Mouse (Mus musculus) limb, embryonic 10.5 days (tissue): ENCODE data around the gene Xrcc4. TPM values are rescaled to one million over a fixed set of nuclear protein-coding genes. Genes with fewer than 3 reads are reported as not detected.

Source experiments
- DNase-seq: peaks from one replicate; pipeline ENCODE4 v3.0.0-alpha.2; 2017; ENCODE audit warnings: low spot score
- H3K27ac ChIP-seq: fragments of 300-500 bp; sonication (generic); 2 replicates; pipeline ENCODE4 v1.5.1; 2016; ENCODE audit warnings: mild to moderate bottlenecking
- H3K27me3 ChIP-seq: fragments of 300-500 bp; sonication (generic); 2 replicates; pipeline ENCODE4 v1.6.1; 2016; ENCODE audit warnings: low read depth, mild to moderate bottlenecking; ENCODE audit not compliant: poor library complexity, severe bottlenecking
- H3K36me3 ChIP-seq: fragments of 300-500 bp; sonication (generic); 2 replicates; pipeline ENCODE4 v1.6.1; 2016; ENCODE audit warnings: mild to moderate bottlenecking, moderate library complexity
- H3K4me1 ChIP-seq: fragments of 300-500 bp; sonication (generic); 2 replicates; pipeline ENCODE4 v1.6.1; 2016
- H3K4me3 ChIP-seq: fragments of 300-500 bp; sonication (generic); 2 replicates; pipeline ENCODE4 v1.5.1; 2016; ENCODE audit warnings: mild to moderate bottlenecking, moderate library complexity
- H3K9me3 ChIP-seq: fragments of 300-500 bp; sonication (generic); replicated peaks from 2 replicates; pipeline ENCODE4 v1.6.1; 2016; ENCODE audit warnings: mild to moderate bottlenecking
- WGBS: fragments of 180-500 bp; shearing (Covaris S2); methylation state at CpG from one replicate; pipeline ENCODE4 v1.1.7; 2016; 5-methylcytosine and 5-hydroxymethylcytosine counted together
- polyA plus RNA-seq: library from polyadenylated mRNA; unstranded; fragments of >200 nt; fragmentation: Nextera tagmentation; extraction: Ambion mirVana; gene quantifications from 2 replicates; pipeline ENCODE4 v1.2.1, GENCODE M21; 2016

The Xrcc4 gene
- polyA plus RNA-seq, 1 experiment from 2014 or later, result 8.1 TPM

DNA sequence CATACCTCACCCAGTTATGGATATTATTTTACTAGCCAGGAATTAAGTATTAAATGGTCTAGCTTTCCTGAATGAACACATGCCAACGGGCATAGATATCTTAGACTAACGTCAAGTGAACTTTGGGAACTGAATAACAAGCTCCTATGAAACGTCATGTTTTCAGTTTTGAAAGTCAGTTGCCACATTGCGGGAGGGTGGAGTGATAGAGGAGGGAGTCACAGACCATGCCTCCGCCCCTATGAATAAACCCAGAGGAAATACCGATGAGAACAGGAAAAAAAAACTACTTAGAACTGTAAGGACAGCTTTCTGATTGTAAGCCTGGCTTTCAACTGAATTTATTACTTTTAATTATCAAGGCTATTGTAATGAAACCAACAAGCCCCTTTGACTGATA, 175.5 kb downstream of the Xrcc4 start:
- no peak for DNase-seq
- Histone ChIP-seq H3K4me1 (peaks cover 5% of the 10 kb centered on the region; the same call in 1 of the 2 replicates), H3K36me3 (no peaks in the 10 kb centered on the region), H3K27ac (no peak overlapping the region), H3K4me3 (no peak overlapping the region), H3K27me3 (no peaks in the 10 kb centered on the region), H3K9me3 (no peaks in the 10 kb centered on the region)
- WGBS, result 86% methylated on average over 6 of the region's 6 CpGs

DNA sequence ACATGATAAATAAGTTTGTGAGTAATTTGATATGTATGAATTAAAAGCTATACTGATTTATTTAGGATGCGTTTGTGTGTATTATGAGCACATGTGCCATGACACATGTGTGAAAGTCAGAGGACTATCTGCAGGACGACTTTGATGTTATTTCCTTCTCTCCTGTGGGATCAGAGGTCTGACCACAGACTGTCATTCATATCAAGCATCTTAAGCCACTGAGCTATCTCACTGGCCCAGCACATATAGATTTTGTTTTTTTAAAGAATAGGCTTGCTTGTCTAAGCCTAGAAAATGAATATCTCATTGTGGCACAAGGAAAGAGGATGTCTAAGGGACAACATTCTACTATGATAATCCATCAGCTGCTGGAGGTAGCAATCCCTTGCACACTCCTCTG, 183.3 kb downstream of the Xrcc4 start:
- H3K9me3 ChIP-seq, result no peaks in the 10 kb centered on the region
- WGBS, result 81% methylated on average over 2 of the region's 2 CpGs
- no peaks in the 10 kb centered on the region for H3K27me3 ChIP-seq
- DNase-seq, result no peak
- H3K36me3 ChIP-seq, result no peaks in the 10 kb centered on the region
- no peak overlapping the region for H3K27ac ChIP-seq
- H3K4me1 ChIP-seq, result no peaks in the 10 kb centered on the region
- no peak overlapping the region for H3K4me3 ChIP-seq

DNA sequence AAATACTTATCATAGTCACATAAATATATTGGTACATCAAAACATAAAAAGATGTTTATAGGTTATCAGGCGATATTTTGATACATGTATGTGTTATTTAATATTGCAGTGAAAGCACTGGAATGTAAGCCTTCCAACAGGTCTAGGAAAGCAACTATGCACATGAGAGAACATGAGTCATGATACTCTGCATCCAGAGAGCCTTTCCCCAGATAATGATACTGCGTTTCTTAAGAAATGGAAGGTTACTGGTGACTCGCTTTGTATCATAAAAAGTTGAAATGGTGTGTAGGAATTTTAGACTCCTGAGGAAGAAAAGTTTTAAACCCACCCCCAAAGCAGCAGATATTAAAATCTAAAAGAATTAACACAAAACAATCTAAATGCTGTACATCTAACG, 190.3 kb downstream of the Xrcc4 start:
- Histone ChIP-seq H3K4me3 (no peak overlapping the region), H3K36me3 (no peaks in the 10 kb centered on the region), H3K27me3 (no peaks in the 10 kb centered on the region), H3K4me1 (no peaks in the 10 kb centered on the region), H3K9me3 (no peaks in the 10 kb centered on the region), H3K27ac (no peak overlapping the region)
- WGBS, result 90% methylated on average over 4 of the region's 4 CpGs
- no peak for DNase-seq

DNA sequence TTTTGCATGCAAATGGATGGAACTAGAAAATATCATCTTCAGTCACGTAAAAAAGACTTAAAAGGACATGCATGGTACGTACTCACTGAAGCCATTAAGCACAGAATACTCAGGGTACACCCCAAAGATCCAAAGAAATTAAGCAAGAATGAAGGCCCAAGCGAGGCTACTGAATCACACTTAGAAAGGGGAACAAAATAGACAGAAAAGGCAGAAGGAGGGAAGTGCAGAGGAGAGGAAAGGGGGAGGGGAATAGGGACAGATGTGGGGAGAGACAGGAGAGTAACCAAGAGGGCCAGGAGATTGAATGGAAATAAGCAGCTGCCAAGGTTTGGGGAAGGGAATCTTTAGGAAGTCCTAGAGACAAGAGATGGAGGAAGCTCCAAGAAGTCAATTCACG, 197.3 kb downstream of the Xrcc4 start:
- Histone ChIP-seq H3K9me3 (no peaks in the 10 kb centered on the region), H3K27ac (no peak overlapping the region), H3K36me3 (no peaks in the 10 kb centered on the region), H3K4me3 (no peak overlapping the region), H3K27me3 (no peaks in the 10 kb centered on the region), H3K4me1 (no peaks in the 10 kb centered on the region)
- no peak for DNase-seq
- 91% methylated on average over 4 of the region's 4 CpGs for WGBS

DNA sequence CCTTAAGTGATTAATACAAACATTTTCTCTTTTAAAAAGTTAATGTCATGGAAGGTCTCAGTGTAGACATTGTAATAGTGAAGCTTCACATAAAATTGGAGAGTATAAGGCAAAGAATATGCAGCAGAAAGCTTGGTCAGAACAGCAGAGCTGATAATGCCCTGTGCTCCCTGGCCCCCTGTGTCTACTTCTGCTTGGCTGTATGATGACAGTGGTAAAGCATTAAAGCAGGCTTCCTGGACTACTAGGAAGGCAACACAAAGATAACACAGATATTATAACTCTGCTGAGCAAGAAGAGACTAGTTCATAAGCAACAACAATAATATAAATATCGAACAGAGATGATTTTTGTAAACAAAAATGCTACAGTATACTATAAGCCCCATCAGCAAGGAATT, 199.2 kb downstream of the Xrcc4 start:
- no peaks in the 10 kb centered on the region for H3K4me1 ChIP-seq
- H3K27me3 ChIP-seq, result no peaks in the 10 kb centered on the region
- no peaks in the 10 kb centered on the region for H3K36me3 ChIP-seq
- 94% methylated on average over 1 of the region's 1 CpGs for WGBS
- no peak overlapping the region for H3K27ac ChIP-seq
- no peaks in the 10 kb centered on the region for H3K9me3 ChIP-seq
- no peak overlapping the region for H3K4me3 ChIP-seq
- DNase-seq, result no peak

DNA sequence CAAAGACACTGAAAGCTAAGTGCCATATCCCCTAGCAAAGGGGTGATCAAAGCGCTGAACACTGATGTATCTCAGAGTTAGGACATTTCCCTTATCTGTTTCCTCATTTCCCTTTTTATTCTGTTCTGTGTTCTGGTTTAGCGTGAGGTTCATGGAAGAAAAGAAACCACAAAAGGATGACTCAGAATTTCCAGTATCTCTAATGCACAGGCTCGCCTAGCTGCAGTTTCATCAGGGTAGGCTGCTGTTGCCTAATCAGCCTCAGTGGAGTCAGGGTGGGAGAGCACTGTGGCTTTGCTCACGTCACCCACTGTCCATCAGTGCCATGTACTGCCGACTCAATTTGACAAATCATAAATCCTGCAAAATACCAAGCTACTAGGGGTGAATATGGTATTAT, 200.3 kb downstream of the Xrcc4 start:
- no peaks in the 10 kb centered on the region for H3K36me3 ChIP-seq
- no peak overlapping the region for H3K4me3 ChIP-seq
- WGBS, result 74% methylated on average over 5 of the region's 5 CpGs
- no peaks in the 10 kb centered on the region for H3K27me3 ChIP-seq
- no peaks in the 10 kb centered on the region for H3K9me3 ChIP-seq
- H3K4me1 ChIP-seq, result no peaks in the 10 kb centered on the region
- no peak for DNase-seq
- no peak overlapping the region for H3K27ac ChIP-seq

DNA sequence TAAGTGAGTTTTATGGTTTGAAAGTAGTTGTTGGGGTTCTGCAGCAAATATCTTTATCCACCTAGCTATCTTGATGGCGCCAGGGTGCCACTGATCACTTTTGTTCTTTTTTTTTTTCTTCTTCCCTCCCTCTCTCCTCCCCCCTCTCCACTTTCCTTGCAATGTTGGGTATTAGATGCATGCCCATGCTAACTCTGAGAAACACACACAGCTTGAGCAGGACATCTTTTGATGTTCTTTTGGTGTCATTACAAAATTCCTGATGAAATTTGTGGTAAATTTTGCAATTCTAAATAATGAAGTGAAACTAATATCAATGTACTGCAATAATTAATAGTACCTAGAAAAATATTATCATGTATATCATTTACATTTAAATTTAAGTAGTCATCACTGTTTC, 205.9 kb downstream of the Xrcc4 start:
- DNase-seq, result no peak
- H3K9me3 ChIP-seq, result no peaks in the 10 kb centered on the region
- no peaks in the 10 kb centered on the region for H3K36me3 ChIP-seq
- no peak overlapping the region for H3K27ac ChIP-seq
- H3K4me3 ChIP-seq, result no peak overlapping the region
- WGBS, result 93% methylated on average over 1 of the region's 1 CpGs
- H3K4me1 ChIP-seq, result peaks cover 11% of the 10 kb centered on the region; the same call in 1 of the 2 replicates
- H3K27me3 ChIP-seq, result no peaks in the 10 kb centered on the region

DNA sequence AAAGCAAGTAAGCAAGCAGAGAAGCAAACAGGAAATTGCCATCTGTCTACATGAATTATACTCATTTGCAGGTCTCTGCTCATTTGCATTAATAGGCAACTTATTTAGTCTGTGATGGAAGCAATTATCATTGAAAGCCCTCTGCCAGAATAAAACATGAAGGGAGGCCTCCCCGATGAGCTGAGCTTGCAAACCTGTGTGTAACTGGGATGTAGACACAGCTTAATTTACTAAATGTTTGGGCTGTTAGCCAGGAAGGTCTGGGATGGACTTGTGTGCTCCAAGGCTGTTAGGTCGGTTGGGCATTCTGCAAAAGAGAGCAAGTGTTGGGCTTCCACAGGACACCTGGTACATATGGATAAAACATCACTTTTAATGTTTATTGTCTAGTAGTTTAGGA, 208.1 kb downstream of the Xrcc4 start:
- no peak overlapping the region for H3K4me3 ChIP-seq
- no peaks in the 10 kb centered on the region for H3K27me3 ChIP-seq
- no peaks in the 10 kb centered on the region for H3K36me3 ChIP-seq
- 59% methylated on average over 2 of the region's 2 CpGs for WGBS
- H3K27ac ChIP-seq, result no peak overlapping the region
- no peaks in the 10 kb centered on the region for H3K9me3 ChIP-seq
- no peak for DNase-seq
- peaks cover 15% of the 10 kb centered on the region; the same call in 1 of the 2 replicates for H3K4me1 ChIP-seq

DNA sequence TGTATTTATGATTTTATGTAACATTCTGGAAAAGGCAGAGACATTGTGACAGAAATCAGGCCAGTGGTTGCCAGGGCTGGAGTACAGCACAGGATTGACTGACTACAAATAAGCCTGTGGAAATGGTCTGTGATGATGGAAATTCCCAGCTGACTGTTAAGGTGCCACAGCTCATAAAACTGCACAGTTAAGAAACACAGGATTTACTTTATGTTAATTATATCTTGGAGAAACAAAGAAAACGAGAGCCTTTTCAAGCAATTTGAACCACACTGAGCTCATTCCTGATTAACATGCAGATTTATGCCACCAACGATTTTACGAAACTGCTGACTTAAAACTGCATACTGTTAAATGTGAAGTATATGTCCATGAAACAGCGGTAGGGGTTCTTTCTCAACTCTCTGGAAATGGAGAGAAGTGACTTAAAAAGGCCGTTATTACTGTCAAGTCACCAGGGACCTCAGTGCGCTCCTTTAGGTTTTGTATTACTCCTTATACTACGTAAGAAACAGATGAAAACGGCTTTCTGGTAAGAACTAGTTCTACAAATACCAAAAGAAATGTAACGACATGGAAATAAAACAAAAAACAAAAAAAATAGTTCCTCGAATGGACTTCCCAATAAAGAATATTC, 210.5 kb downstream of the Xrcc4 start:
- no peaks in the 10 kb centered on the region for H3K36me3 ChIP-seq
- no peaks in the 10 kb centered on the region for H3K27me3 ChIP-seq
- H3K4me1 ChIP-seq, result peaks cover 15% of the 10 kb centered on the region; the same call in 1 of the 2 replicates
- H3K27ac ChIP-seq, result no peak overlapping the region
- H3K9me3 ChIP-seq, result no peaks in the 10 kb centered on the region
- H3K4me3 ChIP-seq, result no peak overlapping the region
- DNase-seq, result no peak
- 87% methylated on average over 10 of the region's 10 CpGs for WGBS

DNA sequence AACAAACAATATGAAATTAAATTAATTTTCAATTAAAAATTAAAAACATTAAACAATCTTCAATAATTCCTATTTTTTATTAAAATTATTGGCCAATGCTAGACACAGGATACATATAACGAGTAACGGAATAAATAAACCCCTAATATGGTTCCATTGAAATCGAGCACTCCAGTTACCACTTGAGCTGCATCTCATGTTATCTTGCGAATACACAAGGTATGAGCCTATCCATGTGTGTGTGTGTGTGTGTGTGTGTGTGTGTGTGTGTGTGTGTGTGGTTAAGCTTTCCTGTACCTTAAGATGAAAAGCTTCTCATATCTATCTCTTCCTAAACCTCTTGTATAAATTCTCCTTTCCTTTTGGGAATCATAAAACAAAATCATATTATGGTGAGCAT, 213.9 kb downstream of the Xrcc4 start:
- H3K36me3 ChIP-seq, result no peaks in the 10 kb centered on the region
- 93% methylated on average over 4 of the region's 4 CpGs for WGBS
- no peaks in the 10 kb centered on the region for H3K9me3 ChIP-seq
- DNase-seq, result no peak
- H3K4me1 ChIP-seq, result peaks cover 10% of the 10 kb centered on the region; the same call in 1 of the 2 replicates
- H3K27ac ChIP-seq, result no peak overlapping the region
- no peak overlapping the region for H3K4me3 ChIP-seq
- no peaks in the 10 kb centered on the region for H3K27me3 ChIP-seq

DNA sequence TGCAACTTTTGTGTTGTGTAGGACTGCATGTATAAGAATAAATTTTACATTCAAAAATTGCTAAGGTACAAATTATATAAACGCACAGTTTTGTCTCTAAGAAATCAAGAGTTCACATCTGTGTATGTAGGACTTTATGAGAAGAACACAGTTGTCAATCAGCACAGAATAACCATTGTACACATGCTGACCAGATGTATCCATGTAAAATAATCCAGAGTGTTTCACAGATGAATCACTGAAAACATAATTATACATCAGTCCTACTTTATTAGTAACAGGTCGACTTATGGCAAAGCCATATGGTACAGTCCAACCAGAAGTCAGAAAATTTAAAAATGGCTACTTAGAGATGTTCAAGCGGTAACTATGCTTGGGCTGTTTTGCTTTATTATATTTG, 216.7 kb downstream of the Xrcc4 start:
- 85% methylated on average over 3 of the region's 3 CpGs for WGBS
- H3K4me3 ChIP-seq, result no peak overlapping the region

DNA sequence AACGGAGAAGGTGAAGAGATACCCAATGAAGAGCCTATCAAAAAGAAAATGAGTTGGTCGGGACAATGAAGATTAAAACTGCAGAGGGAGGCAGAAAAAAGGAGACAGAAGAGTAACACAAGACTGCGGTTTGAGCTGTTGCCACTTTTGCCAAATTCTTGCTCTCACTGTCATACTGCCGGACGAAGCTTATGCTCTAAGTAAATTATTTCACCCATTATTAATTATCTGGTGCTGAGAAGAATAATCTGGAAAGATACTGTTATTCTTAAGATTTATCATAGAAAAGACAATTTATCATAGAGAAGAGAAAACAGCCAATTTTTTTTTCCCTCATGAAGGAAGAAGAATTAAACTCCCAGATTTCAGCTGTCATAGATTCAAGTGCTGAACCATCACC, 235.3 kb downstream of the Xrcc4 start:
- Histone ChIP-seq H3K9me3 (no peaks in the 10 kb centered on the region), H3K27ac (no peak overlapping the region), H3K4me3 (no peak overlapping the region), H3K4me1 (no peaks in the 10 kb centered on the region), H3K27me3 (no peaks in the 10 kb centered on the region), H3K36me3 (no peaks in the 10 kb centered on the region)
- WGBS, result 91% methylated on average over 5 of the region's 5 CpGs
- DNase-seq, result no peak

More for the DNA sequence above, 216.7 kb downstream of the Xrcc4 start:
- Histone ChIP-seq H3K27me3 (no peaks in the 10 kb centered on the region), H3K27ac (no peak overlapping the region), H3K9me3 (no peaks in the 10 kb centered on the region), H3K4me1 (no peaks in the 10 kb centered on the region), H3K36me3 (no peaks in the 10 kb centered on the region)
- no peak for DNase-seq

DNA sequence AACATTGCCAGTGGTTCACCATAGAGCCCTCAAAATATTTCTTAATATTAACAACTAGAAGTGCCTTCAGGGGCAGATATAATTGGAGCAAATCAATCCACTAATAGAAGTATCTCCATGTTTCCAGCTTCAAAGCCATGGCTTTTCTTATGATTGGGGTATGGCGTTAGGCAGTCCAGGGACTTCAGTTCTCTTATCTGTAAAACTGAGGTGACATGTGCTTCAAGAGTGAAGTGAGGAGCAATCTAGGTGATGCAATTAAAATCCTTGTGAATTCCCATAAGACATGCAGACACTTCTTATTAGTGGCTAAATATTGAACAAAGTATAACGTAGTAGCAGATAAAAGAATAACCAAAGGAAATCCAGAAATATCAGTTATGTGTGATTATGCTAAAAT, 238.7 kb downstream of the Xrcc4 start:
- Histone ChIP-seq H3K27me3 (no peaks in the 10 kb centered on the region), H3K4me3 (no peak overlapping the region), H3K4me1 (no peaks in the 10 kb centered on the region), H3K9me3 (no peaks in the 10 kb centered on the region), H3K27ac (no peak overlapping the region), H3K36me3 (peaks cover 2% of the 10 kb centered on the region; the same call in 1 of the 2 replicates)
- 93% methylated on average over 2 of the region's 2 CpGs for WGBS
- DNase-seq, result no peak

DNA sequence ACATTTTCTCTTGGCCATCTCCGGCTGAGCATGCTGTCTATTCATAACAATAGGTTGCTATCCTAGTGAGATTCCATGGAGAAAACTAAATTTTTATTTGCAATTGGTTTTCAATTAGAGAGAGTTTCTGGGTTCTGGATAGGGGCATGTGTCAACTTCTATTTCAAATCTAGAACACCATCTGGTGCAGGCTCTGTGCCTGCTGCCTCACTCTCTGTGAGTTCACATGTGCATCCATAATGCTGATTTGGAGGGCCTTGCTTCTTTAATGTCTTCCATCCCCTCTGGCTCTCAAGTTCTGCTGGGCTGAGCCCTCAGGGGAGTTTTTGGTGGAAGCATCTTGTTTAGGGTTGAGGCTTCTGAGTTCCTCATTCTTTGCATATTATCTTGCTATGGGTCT, 239.5 kb downstream of the Xrcc4 start:
- Histone ChIP-seq H3K4me3 (no peak overlapping the region), H3K27me3 (no peaks in the 10 kb centered on the region), H3K9me3 (no peaks in the 10 kb centered on the region), H3K4me1 (no peaks in the 10 kb centered on the region), H3K36me3 (peaks cover 2% of the 10 kb centered on the region; the same call in 1 of the 2 replicates), H3K27ac (no peak overlapping the region)
- no peak for DNase-seq
- WGBS, result 93% methylated on average over 1 of the region's 1 CpGs
